Mouse (Mus musculus) cerebellum, postnatal 4 days (tissue): ENCODE results near the gene Lsm12.

ENCODE experiments used
- DNase-seq, 2 experiments: peaks; one replicate each; pipeline ENCODE4 v3.0.0; 2022; ENCODE audit warnings: low spot score in 2 of 2, mixed read lengths in 1 of 2

Gene Lsm12

GRCm38 (mm10) chr11:102184646-102185495 lies at the start of gene Lsm12:
TSS of gene Lsm12 (minus strand) at chr11:102185296.
- DNase-seq: peak; percentile 91 to 96

DNA sequence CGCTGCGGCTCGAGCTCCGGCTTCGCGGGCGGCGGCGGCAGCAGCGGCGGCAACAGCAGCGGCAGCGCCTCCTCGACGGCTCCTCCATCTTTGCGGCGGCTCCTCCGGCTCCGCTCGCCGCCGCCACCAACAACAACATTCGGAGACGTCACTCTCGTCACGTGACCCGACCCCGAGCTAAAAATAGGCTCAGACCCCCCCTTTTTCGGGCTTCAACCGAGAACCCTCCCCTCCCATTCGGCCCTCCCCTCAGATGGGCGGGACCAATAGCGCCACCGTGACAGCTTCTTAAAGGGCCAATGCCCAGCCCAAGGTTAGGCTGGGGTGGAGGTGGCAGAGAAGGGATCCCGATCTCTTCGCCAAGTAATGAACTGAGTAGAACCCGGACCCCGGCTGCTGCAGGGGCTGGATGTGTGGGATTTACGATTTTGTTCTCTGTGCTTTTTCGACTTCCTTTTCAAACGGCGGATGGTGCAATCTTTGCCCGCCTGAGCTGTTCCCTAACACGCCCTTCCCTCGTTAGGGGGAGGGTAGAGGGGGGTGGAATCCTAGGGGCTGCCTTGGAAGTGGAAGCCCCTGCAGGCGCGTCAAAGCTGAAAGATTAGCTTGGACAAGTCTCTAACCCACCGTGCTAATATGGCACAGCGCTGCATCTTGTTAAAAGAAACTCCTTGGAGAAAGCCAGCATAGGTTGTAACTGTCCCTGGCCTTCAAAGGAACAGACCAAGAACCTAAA lies 45.1 kb upstream of the Lsm12 start, which contains the start of gene Hdac5:
TSS of gene Hdac5 (minus strand) at position 161 of the 736 bp plus-strand sequence.
- peak; percentile 88 to 94 for DNase-seq

- DNase-seq: no peak
These were observed 44.3 kb upstream of the Lsm12 start for GRCm38 (mm10) chr11:102229331-102229953.

DNA sequence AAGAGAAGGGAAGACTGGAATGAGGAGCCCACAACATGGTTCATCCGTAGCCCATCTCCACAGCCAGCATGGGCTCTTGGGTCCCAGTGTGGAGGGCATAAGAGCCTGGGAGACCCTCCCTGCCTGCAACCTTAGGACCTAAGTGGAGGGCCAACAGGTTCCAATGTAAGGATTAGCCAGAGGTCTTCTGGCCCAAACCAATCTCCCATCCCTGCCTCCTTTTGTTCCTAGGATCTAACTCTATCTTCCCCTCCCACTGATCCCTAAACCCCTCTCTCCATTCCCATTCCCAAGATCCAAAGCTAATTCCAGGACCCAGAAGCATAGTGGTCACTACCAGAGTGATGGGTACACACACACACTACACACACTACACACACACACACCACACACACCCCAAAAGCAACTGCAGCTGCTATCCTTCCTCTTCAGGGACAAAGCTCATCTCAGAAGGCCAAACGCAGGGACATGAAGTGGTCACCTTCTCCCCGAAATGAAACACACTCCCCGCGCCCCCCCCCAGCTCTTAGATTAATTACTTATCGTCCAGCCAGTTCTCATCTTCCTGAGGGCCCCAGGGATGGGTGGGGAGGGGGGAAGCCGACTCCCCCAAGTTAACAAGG lies 43.7 kb upstream of the Lsm12 start:
- no peak for DNase-seq

- DNase-seq: no peak
These were observed 43.1 kb upstream of the Lsm12 start for GRCm38 (mm10) chr11:102228191-102228545.

GRCm38 (mm10) chr11:102227270-102228190 lies 42.4 kb upstream of the Lsm12 start:
- DNase-seq: no peak

DNA sequence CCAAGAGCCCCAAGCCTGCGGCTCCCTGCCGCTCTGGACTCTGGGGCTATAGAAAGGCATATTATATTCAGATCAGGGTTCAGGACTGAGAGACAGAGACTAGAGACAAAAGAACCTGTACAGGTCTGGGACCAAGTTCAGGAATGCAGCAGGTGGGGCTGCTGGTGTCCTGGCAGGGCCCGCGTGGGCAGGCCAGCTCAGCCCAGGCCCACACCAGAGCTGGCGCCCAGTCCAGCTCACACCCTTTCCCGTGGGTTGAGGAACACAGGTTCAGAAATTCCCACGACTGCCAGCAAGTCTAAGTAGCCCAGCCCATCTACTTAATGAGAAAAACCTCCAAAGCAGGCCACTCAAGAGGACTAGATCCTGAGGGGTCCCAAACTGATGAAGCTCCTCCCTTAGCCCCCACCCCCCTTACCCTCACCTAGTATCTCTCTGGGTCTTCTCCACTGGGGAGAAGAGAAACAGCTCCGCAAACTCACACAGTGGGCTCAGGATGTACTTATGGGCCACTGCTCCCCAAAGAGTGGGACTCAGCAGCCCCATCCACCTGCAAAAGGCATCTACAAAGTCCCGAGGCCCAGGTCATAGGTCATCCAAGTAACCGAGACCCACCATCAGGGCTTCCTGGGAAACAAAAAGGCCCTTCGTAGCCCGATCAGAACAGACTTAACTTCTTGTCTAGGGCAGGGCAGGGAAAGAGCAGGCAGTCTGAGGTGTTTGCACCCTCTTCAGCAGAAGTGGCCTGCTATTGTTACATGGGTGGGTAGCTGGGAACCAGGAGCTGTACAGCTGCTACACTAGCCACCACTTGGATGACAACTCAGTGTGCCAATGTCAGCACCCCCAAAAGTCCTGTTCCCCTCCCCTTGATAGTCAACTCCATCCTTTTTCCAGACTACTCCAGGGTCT lies 41.2 kb upstream of the Lsm12 start:
- DNase-seq: no peak

- DNase-seq: no peak
These were observed 40.1 kb upstream of the Lsm12 start for GRCm38 (mm10) chr11:102225221-102225620.

- no peak for DNase-seq
These were observed 39.6 kb upstream of the Lsm12 start for GRCm38 (mm10) chr11:102224686-102225085.

- peak in 1 of 2 experiments; percentile 55 for DNase-seq
These were observed 38.1 kb upstream of the Lsm12 start for GRCm38 (mm10) chr11:102223166-102223565.

- DNase-seq: no peak
These were observed 36.9 kb upstream of the Lsm12 start for GRCm38 (mm10) chr11:102221954-102222351.

DNA sequence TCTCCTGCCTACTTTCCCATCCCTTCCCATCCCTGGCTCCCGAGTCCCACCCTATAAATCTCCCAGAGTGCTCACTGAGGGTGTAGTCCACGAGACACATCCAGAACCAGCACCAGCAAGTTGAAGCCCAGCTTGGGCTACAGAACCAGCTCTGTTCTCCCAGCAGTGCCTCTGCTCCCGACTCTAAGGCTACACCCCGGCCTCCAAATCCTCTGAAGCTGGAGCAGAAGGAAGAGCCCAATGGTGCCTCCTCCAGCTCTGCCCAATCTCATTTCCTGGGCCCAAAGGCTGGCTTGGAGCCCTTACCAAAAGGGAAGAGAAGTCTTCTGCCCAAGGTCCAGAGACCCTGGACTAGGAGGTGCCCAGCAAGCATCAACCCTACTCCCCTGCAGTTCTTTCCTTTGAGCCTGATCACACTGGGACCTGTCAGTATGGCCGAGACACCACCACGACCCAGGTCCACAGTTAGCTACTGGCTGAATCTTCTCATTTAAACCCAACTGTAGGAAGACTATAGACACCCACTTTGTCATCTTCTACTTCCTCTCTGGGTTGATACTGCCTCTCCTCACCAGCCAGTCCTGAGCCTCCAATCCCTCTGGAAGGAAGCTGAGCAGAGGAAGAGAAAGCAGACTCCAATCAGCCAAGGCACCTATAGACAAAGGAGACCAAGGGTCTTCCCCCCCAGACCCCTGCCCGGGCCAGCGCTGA lies 36.3 kb upstream of the Lsm12 start:
- no peak for DNase-seq

- no peak for DNase-seq
These were observed 35.4 kb upstream of the Lsm12 start for GRCm38 (mm10) chr11:102220451-102220850.

DNA sequence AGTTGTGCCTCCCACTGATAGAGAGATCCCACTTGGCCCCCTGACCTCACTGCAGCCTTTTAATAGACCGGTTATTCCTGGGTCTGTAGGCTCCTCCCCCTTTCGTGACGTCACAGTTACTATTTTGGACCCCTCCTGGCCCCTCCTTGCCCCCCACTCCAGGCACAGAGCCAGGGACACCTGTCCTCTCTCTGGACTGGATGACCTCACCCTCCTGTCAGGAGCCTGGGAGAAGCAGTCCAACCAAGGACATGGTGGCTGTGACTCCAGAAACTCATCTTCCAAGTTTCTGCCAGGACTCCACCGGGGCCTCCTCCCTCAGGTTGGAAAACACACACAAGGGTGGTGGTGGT lies 34.9 kb upstream of the Lsm12 start:
- no peak for DNase-seq

DNA sequence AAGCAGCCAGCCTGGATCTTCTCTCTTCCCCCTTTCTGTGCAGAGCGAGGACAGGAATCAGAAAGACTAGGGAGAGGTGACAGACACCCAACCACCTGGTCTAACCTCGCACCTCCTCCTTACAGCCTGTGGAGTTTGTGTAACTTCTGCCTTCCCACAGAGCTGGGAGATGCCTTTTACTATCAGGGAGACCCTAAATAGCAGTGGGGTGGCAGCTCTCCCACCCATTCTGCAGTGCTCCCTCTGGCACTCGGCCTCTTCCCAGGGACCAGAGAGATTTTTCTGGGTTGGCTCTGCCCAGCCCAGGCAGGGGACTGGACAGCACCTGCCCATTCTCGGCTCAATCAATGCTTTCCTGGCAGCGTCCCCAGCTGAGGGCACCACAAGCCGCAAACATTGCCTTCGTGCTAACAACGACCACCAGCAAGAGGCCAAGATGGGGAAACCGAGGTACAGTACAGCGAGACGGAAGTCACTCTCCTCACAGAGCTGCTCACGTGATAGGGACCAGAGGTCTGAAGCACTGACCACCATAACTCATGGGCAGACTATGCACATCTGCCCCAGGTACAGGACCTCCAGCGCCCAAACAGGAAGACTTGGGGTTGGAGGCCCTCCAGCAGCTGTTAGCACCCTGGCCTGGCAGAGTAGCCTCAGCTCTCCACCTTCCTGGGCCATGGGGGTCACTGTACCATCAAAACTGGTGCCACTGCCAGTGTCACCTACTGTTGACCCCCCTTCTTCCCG lies 34.3 kb upstream of the Lsm12 start:
- no peak for DNase-seq

DNA sequence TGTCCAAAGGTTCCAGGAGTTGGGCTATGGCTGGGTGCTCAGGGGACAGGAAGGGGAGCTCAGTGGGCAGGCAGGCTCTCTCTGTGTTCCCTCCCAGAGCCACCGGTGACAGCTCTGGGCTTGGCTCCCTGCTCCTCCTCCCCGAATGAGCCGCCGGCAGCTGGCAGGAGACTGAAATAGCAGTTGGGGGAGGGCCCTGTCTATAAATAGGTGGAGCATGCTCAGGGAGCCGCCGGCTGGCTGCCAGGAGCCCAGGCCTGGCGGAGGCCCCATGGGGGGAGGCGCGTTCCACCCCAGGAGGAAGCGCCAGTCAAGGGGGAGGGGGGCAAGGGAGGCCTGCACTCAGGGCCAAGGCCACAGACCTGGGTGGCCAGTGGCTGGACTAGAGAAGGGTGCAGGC lies 33.7 kb upstream of the Lsm12 start:
- DNase-seq: peak; percentile 73 to 82

DNA sequence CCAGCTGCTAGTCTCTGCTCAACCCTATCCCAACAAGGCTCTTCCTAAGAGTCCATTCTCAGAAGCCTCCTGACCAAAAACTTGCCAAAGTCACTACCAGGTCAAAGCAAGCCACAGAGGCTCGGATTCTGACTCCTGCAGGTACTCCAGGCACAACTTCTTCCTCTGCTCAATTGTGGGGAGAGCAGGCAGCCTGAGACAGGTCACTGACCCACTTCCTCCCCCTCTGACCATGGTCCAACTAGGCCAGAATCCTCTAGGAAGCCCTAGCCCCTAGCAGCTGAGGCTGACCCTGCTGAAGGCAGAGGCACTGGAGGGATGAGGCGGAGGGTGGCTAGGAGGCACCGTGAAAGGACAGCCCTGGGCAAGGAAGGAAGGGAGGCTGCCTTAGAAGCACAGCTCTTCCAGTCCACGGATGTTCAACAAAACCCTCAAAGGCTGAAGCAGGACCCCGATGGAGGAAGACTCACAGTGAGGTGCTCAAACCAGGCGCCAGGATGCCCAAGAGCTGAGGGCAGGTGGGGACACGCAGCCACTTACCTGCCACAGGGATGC lies 32.9 kb upstream of the Lsm12 start:
- no peak for DNase-seq

DNA sequence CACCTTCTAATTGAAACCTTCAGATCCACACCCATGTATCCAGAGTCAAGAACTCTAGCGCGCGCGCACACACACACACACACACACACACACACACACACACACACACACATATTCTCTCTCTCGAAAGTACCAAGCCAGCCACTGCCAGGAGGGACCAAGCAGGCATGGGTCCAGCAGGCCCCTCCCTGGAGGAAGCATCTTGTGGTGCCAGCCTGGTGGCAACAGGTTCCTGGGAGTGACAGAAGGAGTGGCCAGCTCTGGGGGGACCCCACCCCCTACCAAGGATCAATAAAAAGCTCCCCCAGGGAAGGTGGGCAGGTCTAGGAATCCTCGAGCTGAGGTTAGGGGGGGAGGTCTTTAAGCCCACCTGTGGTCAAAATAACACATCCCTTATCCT lies 32.3 kb upstream of the Lsm12 start:
- no peak for DNase-seq
